Mouse (Mus musculus) liver, embryonic 12.5 days (tissue): ENCODE data around the gene Reck. TPM values are rescaled to one million over a fixed set of nuclear protein-coding genes. Genes with fewer than 3 reads are reported as not detected.

Source experiments
- ATAC-seq: fragments of 200-750 bp; cut with Nextera tagmentation; 2 replicates; pipeline ENCODE4 v1.8.0; 2017; ENCODE audit warnings: moderate number of reproducible peaks, mild to moderate bottlenecking, moderate library complexity
- H3K27ac ChIP-seq: fragments of 300-500 bp; sonication (generic); 2 replicates; pipeline ENCODE4 v1.5.1; 2016; ENCODE audit warnings: mild to moderate bottlenecking
- H3K27me3 ChIP-seq: fragments of 300-500 bp; sonication (generic); replicated peaks from 2 replicates; pipeline ENCODE4 v1.6.1; 2016; ENCODE audit warnings: mild to moderate bottlenecking, moderate library complexity
- H3K36me3 ChIP-seq: fragments of 300-500 bp; sonication (generic); 2 replicates; pipeline ENCODE4 v1.6.1; 2016; ENCODE audit warnings: mild to moderate bottlenecking, moderate library complexity
- H3K4me1 ChIP-seq: fragments of 300-500 bp; sonication (generic); 2 replicates; pipeline ENCODE4 v1.6.1; 2016
- H3K4me2 ChIP-seq: fragments of 300-500 bp; sonication (generic); 2 replicates; pipeline ENCODE4 v1.6.1; 2016; ENCODE audit warnings: mild to moderate bottlenecking, moderate library complexity
- H3K4me3 ChIP-seq: fragments of 300-500 bp; sonication (generic); 2 replicates; pipeline ENCODE4 v1.5.1; 2016; ENCODE audit warnings: mild to moderate bottlenecking, moderate library complexity
- H3K9ac ChIP-seq: fragments of 300-500 bp; sonication (generic); 2 replicates; pipeline ENCODE4 v1.6.1; 2016; ENCODE audit warnings: mild to moderate bottlenecking, moderate library complexity
- H3K9me3 ChIP-seq: fragments of 300-500 bp; sonication (generic); replicated peaks from 2 replicates; pipeline ENCODE4 v1.6.1; 2016; ENCODE audit warnings: mild to moderate bottlenecking, moderate library complexity
- WGBS: fragments of 180-500 bp; shearing (Covaris S2); methylation state at CpG from one replicate; pipeline ENCODE4 v1.1.7; 2016; ENCODE audit not compliant: insufficient replicate concordance; 5-methylcytosine and 5-hydroxymethylcytosine counted together
- polyA plus RNA-seq: library from polyadenylated mRNA; unstranded; fragments of >200 nt; fragmentation: Nextera tagmentation; extraction: Ambion mirVana; gene quantifications from 2 replicates; pipeline ENCODE4 v1.2.1, GENCODE M21; 2016

Reck gene
- polyA plus RNA-seq, 1 experiment from 2014 or later, result 5.3 TPM

- 0 out of 2 replicates have a peak, but pooled peaks cover 7% of the 10 kb centered on the region for H3K27me3 ChIP-seq
- H3K4me1 ChIP-seq, result peaks cover 3% of the 10 kb centered on the region
- H3K4me2 ChIP-seq, result no peak overlapping the region
- no peak overlapping the region for H3K9ac ChIP-seq
- no peak overlapping the region for H3K27ac ChIP-seq
- ATAC-seq, result no peak
- 71% methylated on average over 10 of the region's 10 CpGs for WGBS
- H3K36me3 ChIP-seq, result no peaks in the 10 kb centered on the region
- no peak overlapping the region for H3K4me3 ChIP-seq
- H3K9me3 ChIP-seq, result no peaks in the 10 kb centered on the region
Observed at GRCm38 (mm10) chr4:43869821-43870220, 5.5 kb upstream of the Reck start.

GRCm38 (mm10) chr4:43874501-43874900 lies 829 bp upstream of the Reck start:
- WGBS, result 46% methylated on average over 7 of the region's 7 CpGs
- 0 out of 2 replicates have a peak overlapping the region, but pooled peaks have one; percentile 72 for H3K9ac ChIP-seq
- peaks cover 21% of the 10 kb centered on the region; the same call in 1 of the 2 replicates for H3K27me3 ChIP-seq
- H3K4me3 ChIP-seq, result peak overlapping the region; percentile 80
- H3K36me3 ChIP-seq, result no peaks in the 10 kb centered on the region
- no peak for ATAC-seq
- peak overlapping the region; percentile 98 for H3K4me2 ChIP-seq
- H3K4me1 ChIP-seq, result peaks cover 16% of the 10 kb centered on the region
- H3K9me3 ChIP-seq, result no peaks in the 10 kb centered on the region
- no peak overlapping the region for H3K27ac ChIP-seq

GRCm38 (mm10) chr4:43875919-43876411 lies 635 bp downstream of the Reck start:
- Histone ChIP-seq H3K4me3 (peak overlapping the region; percentile 80), H3K27me3 (peaks cover 21% of the 10 kb centered on the region; the same call in 1 of the 2 replicates), H3K4me1 (peaks cover 16% of the 10 kb centered on the region), H3K9me3 (no peaks in the 10 kb centered on the region), H3K27ac (no peak overlapping the region), H3K36me3 (no peaks in the 10 kb centered on the region), H3K4me2 (peak overlapping the region; percentile 98), H3K9ac (peak overlapping the region; percentile 72)
- peak; percentile 33 for ATAC-seq
- 1% methylated on average over 20 of the region's 20 CpGs for WGBS

GRCm38 (mm10) chr4:43877230-43877629 lies 1.9 kb downstream of the Reck start:
- whole genome bisulfite sequencing, result 88% methylated on average over 1 of the region's 1 CpGs
- no peak overlapping the region for H3K9ac ChIP-seq
- ATAC-seq, result no peak

GRCm38 (mm10) chr4:43878121-43878776 lies 2.9 kb downstream of the Reck start:
- H3K36me3 ChIP-seq, result no peaks in the 10 kb centered on the region
- WGBS, result 50% methylated on average over 5 of the region's 5 CpGs
- H3K9me3 ChIP-seq, result no peaks in the 10 kb centered on the region
- ATAC-seq, result no peak
- H3K9ac ChIP-seq, result no peak overlapping the region
- peaks cover 21% of the 10 kb centered on the region; the same call in 1 of the 2 replicates for H3K27me3 ChIP-seq
- H3K4me2 ChIP-seq, result no peak overlapping the region
- peaks cover 16% of the 10 kb centered on the region for H3K4me1 ChIP-seq
- no peak overlapping the region for H3K27ac ChIP-seq
- no peak overlapping the region for H3K4me3 ChIP-seq

More at GRCm38 (mm10) chr4:43877230-43877629, 1.9 kb downstream of the Reck start:
- Histone ChIP-seq H3K4me1 (peaks cover 16% of the 10 kb centered on the region), H3K9me3 (no peaks in the 10 kb centered on the region), H3K36me3 (no peaks in the 10 kb centered on the region), H3K4me2 (no peak overlapping the region), H3K27ac (no peak overlapping the region), H3K27me3 (peaks cover 21% of the 10 kb centered on the region; the same call in 1 of the 2 replicates), H3K4me3 (no peak overlapping the region)

GRCm38 (mm10) chr4:43879566-43879965 lies 4.2 kb downstream of the Reck start:
- Histone ChIP-seq H3K27ac (no peak overlapping the region), H3K9me3 (no peaks in the 10 kb centered on the region), H3K4me2 (no peak overlapping the region), H3K9ac (no peak overlapping the region), H3K4me3 (no peak overlapping the region), H3K36me3 (no peaks in the 10 kb centered on the region), H3K4me1 (peaks cover 16% of the 10 kb centered on the region), H3K27me3 (peaks cover 17% of the 10 kb centered on the region; the same call in 1 of the 2 replicates)
- no peak for ATAC-seq
- WGBS, result 65% methylated on average over 6 of the region's 6 CpGs

GRCm38 (mm10) chr4:43884196-43884595 lies 8.9 kb downstream of the Reck start:
- H3K4me1 ChIP-seq, result no peaks in the 10 kb centered on the region
- H3K27me3 ChIP-seq, result no peaks in the 10 kb centered on the region
- no peak overlapping the region for H3K4me3 ChIP-seq
- no peak for ATAC-seq
- H3K9ac ChIP-seq, result no peak overlapping the region
- H3K9me3 ChIP-seq, result no peaks in the 10 kb centered on the region
- H3K36me3 ChIP-seq, result no peaks in the 10 kb centered on the region
- H3K4me2 ChIP-seq, result no peak overlapping the region
- WGBS, result 57% methylated on average over 4 of the region's 4 CpGs
- no peak overlapping the region for H3K27ac ChIP-seq

- H3K27me3 ChIP-seq, result no peaks in the 10 kb centered on the region
- WGBS, result 61% methylated on average over 3 of the region's 3 CpGs
- no peak overlapping the region for H3K4me2 ChIP-seq
- H3K36me3 ChIP-seq, result no peaks in the 10 kb centered on the region
- H3K4me1 ChIP-seq, result peaks cover 7% of the 10 kb centered on the region; the same call in 1 of the 2 replicates
- no peak overlapping the region for H3K27ac ChIP-seq
- no peak overlapping the region for H3K9ac ChIP-seq
- no peaks in the 10 kb centered on the region for H3K9me3 ChIP-seq
- no peak for ATAC-seq
- no peak overlapping the region for H3K4me3 ChIP-seq
Observed at GRCm38 (mm10) chr4:43891247-43891646, 15.9 kb downstream of the Reck start.

GRCm38 (mm10) chr4:43897209-43897608 lies 21.9 kb downstream of the Reck start:
- Histone ChIP-seq H3K27ac (no peak overlapping the region), H3K9me3 (no peaks in the 10 kb centered on the region), H3K9ac (no peak overlapping the region), H3K4me2 (no peak overlapping the region), H3K4me1 (peaks cover 7% of the 10 kb centered on the region; the same call in 1 of the 2 replicates), H3K36me3 (no peaks in the 10 kb centered on the region), H3K4me3 (no peak overlapping the region), H3K27me3 (no peaks in the 10 kb centered on the region)
- ATAC-seq, result no peak

- H3K27ac ChIP-seq, result no peak overlapping the region
- H3K4me2 ChIP-seq, result no peak overlapping the region
Observed at GRCm38 (mm10) chr4:43899197-43899596, 23.9 kb downstream of the Reck start.

GRCm38 (mm10) chr4:43903690-43904089 lies 28.4 kb downstream of the Reck start:
- Histone ChIP-seq H3K9ac (no peak overlapping the region), H3K27me3 (no peaks in the 10 kb centered on the region), H3K4me3 (no peak overlapping the region), H3K27ac (no peak overlapping the region), H3K4me1 (no peaks in the 10 kb centered on the region), H3K4me2 (no peak overlapping the region), H3K9me3 (no peaks in the 10 kb centered on the region), H3K36me3 (no peaks in the 10 kb centered on the region)
- WGBS, result 23% methylated on average over 7 of the region's 7 CpGs
- ATAC-seq, result no peak

More at GRCm38 (mm10) chr4:43899197-43899596, 23.9 kb downstream of the Reck start:
- Histone ChIP-seq H3K27me3 (no peaks in the 10 kb centered on the region), H3K36me3 (no peaks in the 10 kb centered on the region), H3K4me3 (no peak overlapping the region), H3K9ac (no peak overlapping the region), H3K4me1 (no peaks in the 10 kb centered on the region), H3K9me3 (no peaks in the 10 kb centered on the region)
- no peak for ATAC-seq
- 22% methylated on average over 8 of the region's 8 CpGs for WGBS

GRCm38 (mm10) chr4:43906443-43906842 lies 31.1 kb downstream of the Reck start:
- Histone ChIP-seq H3K4me1 (no peaks in the 10 kb centered on the region), H3K4me3 (no peak overlapping the region), H3K27ac (no peak overlapping the region), H3K9me3 (no peaks in the 10 kb centered on the region), H3K4me2 (no peak overlapping the region), H3K27me3 (no peaks in the 10 kb centered on the region), H3K9ac (no peak overlapping the region), H3K36me3 (no peaks in the 10 kb centered on the region)
- 23% methylated on average over 6 of the region's 6 CpGs for WGBS
- no peak for ATAC-seq
